Mouse (Mus musculus) neural tube, embryonic 11.5 days (tissue): ENCODE measurements around the gene Diras2. TPM values are rescaled to one million over a fixed set of nuclear protein-coding genes. Genes with fewer than 3 reads are reported as not detected.

ENCODE experiments used
- ATAC-seq: fragments of 200-750 bp; cut with Nextera tagmentation; 2 replicates; pipeline ENCODE4 v1.8.0; 2017; ENCODE audit warnings: moderate number of reproducible peaks, mild to moderate bottlenecking, moderate TSS enrichment, moderate library complexity; ENCODE audit not compliant: insufficient read depth, low FRiP score, low TSS enrichment
- DNase-seq: peaks from one replicate; pipeline ENCODE4 v3.0.0-alpha.2; 2015; ENCODE audit warnings: low spot score
- H3K27ac ChIP-seq: fragments of 300-500 bp; sonication (generic); 2 replicates; pipeline ENCODE4 v1.5.1; 2014; ENCODE audit warnings: low read depth, mild to moderate bottlenecking, low read length
- H3K27me3 ChIP-seq: fragments of 300-500 bp; sonication (generic); 2 replicates; pipeline ENCODE4 v1.6.1; 2014; ENCODE audit warnings: mild to moderate bottlenecking, low read length, mixed read lengths; ENCODE audit not compliant: control insufficient read depth, insufficient read depth
- H3K36me3 ChIP-seq: fragments of 300-500 bp; sonication (generic); 2 replicates; pipeline ENCODE4 v1.6.1; 2014; ENCODE audit warnings: mild to moderate bottlenecking, low read length, moderate library complexity, mixed read lengths; ENCODE audit not compliant: control insufficient read depth, insufficient read depth
- H3K4me1 ChIP-seq: fragments of 300-500 bp; sonication (generic); 2 replicates; pipeline ENCODE4 v1.6.1; 2014; ENCODE audit warnings: low read length, mixed read lengths; ENCODE audit not compliant: control insufficient read depth, insufficient read depth
- H3K4me2 ChIP-seq: fragments of 300-500 bp; sonication (generic); 2 replicates; pipeline ENCODE4 v1.6.1; 2014; ENCODE audit warnings: low read depth, mild to moderate bottlenecking, moderate library complexity
- H3K4me3 ChIP-seq: fragments of 300-500 bp; sonication (generic); 2 replicates; pipeline ENCODE4 v1.5.1; 2014; ENCODE audit warnings: low read depth, low read length
- H3K9ac ChIP-seq: fragments of 300-500 bp; sonication (generic); 2 replicates; pipeline ENCODE4 v1.6.1; 2014; ENCODE audit warnings: mild to moderate bottlenecking, low read length
- H3K9me3 ChIP-seq: fragments of 300-500 bp; sonication (generic); 2 replicates; pipeline ENCODE4 v1.6.1; 2016; ENCODE audit warnings: low read length; ENCODE audit not compliant: control insufficient read depth
- WGBS: fragments of 180-500 bp; shearing (Covaris S2); extraction: QIAGEN DNeasy Blood & Tissue Kit; methylation state at CpG from one replicate; pipeline ENCODE4 v1.1.7; 2014; 5-methylcytosine and 5-hydroxymethylcytosine counted together
- polyA plus RNA-seq: library from polyadenylated mRNA; unstranded; fragments of >200 nt; fragmentation: Nextera tagmentation; extraction: Ambion mirVana; gene quantifications from 2 replicates; pipeline ENCODE4 v1.2.1, GENCODE M21; 2014

The Diras2 gene
- polyA plus RNA-seq, 1 experiment from 2014 or later: 0.15 TPM

- Histone ChIP-seq H3K9me3 (no peaks in the 10 kb centered on the region), H3K4me1 (no peaks in the 10 kb centered on the region), H3K27ac (no peak overlapping the region), H3K36me3 (no peaks in the 10 kb centered on the region), H3K4me3 (no peak overlapping the region), H3K27me3 (peaks cover 8% of the 10 kb centered on the region), H3K9ac (no peak overlapping the region), H3K4me2 (no peak overlapping the region)
- ATAC-seq (no peak), DNase-seq (no peak)
- WGBS: 65% methylated on average over 9 of the region's 9 CpGs
Observed at GRCm38 (mm10) chr13:52528786-52529185, 2.3 kb downstream of the Diras2 start.

- ATAC-seq (no peak), DNase-seq (no peak)
- Histone ChIP-seq H3K9ac (no peak overlapping the region), H3K27me3 (peaks cover 8% of the 10 kb centered on the region), H3K4me3 (no peak overlapping the region), H3K4me1 (no peaks in the 10 kb centered on the region), H3K9me3 (no peaks in the 10 kb centered on the region), H3K36me3 (no peaks in the 10 kb centered on the region), H3K4me2 (no peak overlapping the region), H3K27ac (no peak overlapping the region)
- WGBS: 87% methylated on average over 8 of the region's 8 CpGs
Observed at GRCm38 (mm10) chr13:52528281-52528680, 2.8 kb downstream of the Diras2 start.

- peaks cover 8% of the 10 kb centered on the region for H3K27me3 ChIP-seq
- ATAC-seq: no peak
- no peak for DNase-seq
- H3K4me3 ChIP-seq: no peak overlapping the region
- no peak overlapping the region for H3K27ac ChIP-seq
- H3K4me2 ChIP-seq: no peak overlapping the region
- no peaks in the 10 kb centered on the region for H3K36me3 ChIP-seq
- WGBS: 84% methylated on average over 6 of the region's 6 CpGs
- no peak overlapping the region for H3K9ac ChIP-seq
- no peaks in the 10 kb centered on the region for H3K9me3 ChIP-seq
- H3K4me1 ChIP-seq: no peaks in the 10 kb centered on the region
Observed at GRCm38 (mm10) chr13:52526249-52527035, 4.6 kb downstream of the Diras2 start.

- 90% methylated on average over 11 of the region's 11 CpGs for WGBS
- Histone ChIP-seq H3K4me1 (no peaks in the 10 kb centered on the region), H3K36me3 (no peaks in the 10 kb centered on the region)
Observed at GRCm38 (mm10) chr13:52524313-52524712, 6.8 kb downstream of the Diras2 start.

GRCm38 (mm10) chr13:52521176-52521575 is 9.9 kb downstream of the Diras2 start:
- Histone ChIP-seq H3K9ac (no peak overlapping the region), H3K4me2 (no peak overlapping the region), H3K27me3 (no peaks in the 10 kb centered on the region), H3K27ac (no peak overlapping the region), H3K4me1 (no peaks in the 10 kb centered on the region), H3K4me3 (no peak overlapping the region), H3K9me3 (no peaks in the 10 kb centered on the region), H3K36me3 (no peaks in the 10 kb centered on the region)
- DNase-seq (no peak), ATAC-seq (no peak)
- WGBS: 36% methylated on average over 6 of the region's 6 CpGs

More at GRCm38 (mm10) chr13:52524313-52524712, 6.8 kb downstream of the Diras2 start:
- H3K4me3 ChIP-seq: no peak overlapping the region
- no peak overlapping the region for H3K9ac ChIP-seq
- DNase-seq (no peak), ATAC-seq (no peak)
- no peaks in the 10 kb centered on the region for H3K9me3 ChIP-seq
- H3K27me3 ChIP-seq: no peaks in the 10 kb centered on the region
- no peak overlapping the region for H3K27ac ChIP-seq
- no peak overlapping the region for H3K4me2 ChIP-seq

GRCm38 (mm10) chr13:52519425-52519824 is 11.7 kb downstream of the Diras2 start:
- WGBS: 81% methylated on average over 5 of the region's 5 CpGs
- no peak overlapping the region for H3K9ac ChIP-seq
- H3K9me3 ChIP-seq: no peaks in the 10 kb centered on the region
- ATAC-seq (no peak), DNase-seq (no peak)
- no peaks in the 10 kb centered on the region for H3K4me1 ChIP-seq
- H3K27ac ChIP-seq: no peak overlapping the region
- no peaks in the 10 kb centered on the region for H3K27me3 ChIP-seq
- no peak overlapping the region for H3K4me2 ChIP-seq
- no peak overlapping the region for H3K4me3 ChIP-seq
- H3K36me3 ChIP-seq: no peaks in the 10 kb centered on the region

GRCm38 (mm10) chr13:52518377-52518776 is 12.7 kb downstream of the Diras2 start:
- no peak for DNase-seq

GRCm38 (mm10) chr13:52517021-52517420 is 14.1 kb downstream of the Diras2 start:
- Histone ChIP-seq H3K27me3 (no peaks in the 10 kb centered on the region), H3K27ac (no peak overlapping the region), H3K36me3 (no peaks in the 10 kb centered on the region), H3K4me1 (no peaks in the 10 kb centered on the region), H3K9ac (no peak overlapping the region), H3K4me2 (no peak overlapping the region), H3K9me3 (no peaks in the 10 kb centered on the region), H3K4me3 (no peak overlapping the region)
- ATAC-seq (no peak), DNase-seq (no peak)
- whole genome bisulfite sequencing: 91% methylated on average over 5 of the region's 5 CpGs

More at GRCm38 (mm10) chr13:52518377-52518776, 12.7 kb downstream of the Diras2 start:
- Histone ChIP-seq H3K36me3 (no peaks in the 10 kb centered on the region), H3K27ac (no peak overlapping the region), H3K9ac (no peak overlapping the region), H3K4me3 (no peak overlapping the region), H3K4me1 (no peaks in the 10 kb centered on the region), H3K27me3 (no peaks in the 10 kb centered on the region), H3K4me2 (no peak overlapping the region), H3K9me3 (no peaks in the 10 kb centered on the region)
- 92% methylated on average over 4 of the region's 4 CpGs for WGBS
- ATAC-seq: no peak

GRCm38 (mm10) chr13:52516561-52516960 is 14.5 kb downstream of the Diras2 start:
- Histone ChIP-seq H3K4me2 (no peak overlapping the region), H3K27ac (no peak overlapping the region), H3K27me3 (no peaks in the 10 kb centered on the region), H3K4me1 (no peaks in the 10 kb centered on the region), H3K4me3 (no peak overlapping the region), H3K9ac (no peak overlapping the region), H3K36me3 (no peaks in the 10 kb centered on the region), H3K9me3 (no peaks in the 10 kb centered on the region)
- WGBS: 92% methylated on average over 4 of the region's 4 CpGs
- DNase-seq (no peak), ATAC-seq (no peak)
